Mouse (Mus musculus): ENCODE measurements at regions not wholly inside any gene's neighbourhood (a gene's known extent, or its start where the extent isn't known, plus 50 kb on each side); places are given as distances from the start of the nearest gene placed in this dataset.

- TF ChIP-seq CTCF (IDR thresholded peaks at IDR 0.05; ENCODE audit: borderline replicate concordance, insufficient read depth, low read depth, low read length) = no peak
- TF ChIP-seq POLR2A (IDR thresholded peaks at IDR 0.05; ENCODE audit: borderline replicate concordance, insufficient read depth, low read length) = no peak
Measured at GRCm38 (mm10) chr5:99111755-99112154, 74.6 kb upstream of the Prkg2 start.
